Mouse (Mus musculus): ENCODE data around the gene Flt1.

Gene Flt1

GRCm38 (mm10) chr5:147601460-147602360 lies 124.1 kb downstream of the Flt1 start:
- no peak for DNase-seq

GRCm38 (mm10) chr5:147597825-147598224 lies 128.0 kb downstream of the Flt1 start:
- no peak for DNase-seq

GRCm38 (mm10) chr5:147589814-147590213 lies 136.0 kb downstream of the Flt1 start:
- DNase-seq: peak; percentile 64

- DNase-seq: no peak
These were observed 140.7 kb downstream of the Flt1 start for GRCm38 (mm10) chr5:147585070-147585469.

- DNase-seq: peak; percentile 49
These were observed 141.2 kb downstream of the Flt1 start for GRCm38 (mm10) chr5:147584648-147585047.

- DNase-seq: peak; percentile 84
These were observed 142.0 kb downstream of the Flt1 start for GRCm38 (mm10) chr5:147583702-147584298.

GRCm38 (mm10) chr5:147580181-147580580 lies 145.6 kb downstream of the Flt1 start:
- peak; percentile 45 for DNase-seq

GRCm38 (mm10) chr5:147579691-147580090 lies 146.1 kb downstream of the Flt1 start:
- peak; percentile 10 for DNase-seq

- DNase-seq: no peak
These were observed 146.7 kb downstream of the Flt1 start for GRCm38 (mm10) chr5:147579148-147579547.

- no peak for DNase-seq
These were observed 148.8 kb downstream of the Flt1 start for GRCm38 (mm10) chr5:147577003-147577402.

- DNase-seq: peak; percentile 73
These were observed 151.3 kb downstream of the Flt1 start for GRCm38 (mm10) chr5:147574517-147574916.

GRCm38 (mm10) chr5:147573555-147573954 lies 152.3 kb downstream of the Flt1 start:
- DNase-seq: no peak

GRCm38 (mm10) chr5:147572695-147573094 lies 153.1 kb downstream of the Flt1 start:
- DNase-seq: no peak

GRCm38 (mm10) chr5:147566335-147566734 lies 159.5 kb downstream of the Flt1 start:
- no peak for DNase-seq

GRCm38 (mm10) chr5:147565444-147565843 lies 160.4 kb downstream of the Flt1 start:
- DNase-seq: no peak

- no peak for DNase-seq
These were observed 161.6 kb downstream of the Flt1 start for GRCm38 (mm10) chr5:147564140-147564590.

GRCm38 (mm10) chr5:147563511-147564139 lies 162.2 kb downstream of the Flt1 start:
- DNase-seq: no peak

- DNase-seq: peak; percentile 38
These were observed 168.2 kb downstream of the Flt1 start for GRCm38 (mm10) chr5:147557641-147558040.

GRCm38 (mm10) chr5:147551879-147552627 lies 173.8 kb downstream of the Flt1 start:
- peak; percentile 50 for DNase-seq

- peak; percentile 34 for DNase-seq
These were observed 176.6 kb downstream of the Flt1 start for GRCm38 (mm10) chr5:147549016-147549755.

GRCm38 (mm10) chr5:147545731-147546241 lies 180.0 kb downstream of the Flt1 start:
- DNase-seq: no peak

GRCm38 (mm10) chr5:147542291-147542690 lies 183.5 kb downstream of the Flt1 start:
- no peak for DNase-seq

Measured in kidney, postnatal 14 days (tissue).